Mouse (Mus musculus) bone marrow, adult 2 months (tissue): ENCODE data around the gene Fam219b.

ENCODE experiments used
- CTCF ChIP-seq: fragments of 200-500 bp; IDR thresholded peaks from 2 replicates; pipeline ENCODE4 v1.5.1; 2011; ENCODE audit warnings: low read length, control low read depth; ENCODE audit not compliant: control insufficient read depth, insufficient read depth
- POLR2A ChIP-seq: fragments of 200-500 bp; IDR thresholded peaks from 2 replicates; pipeline ENCODE4 v1.6.1; 2011; ENCODE audit warnings: low read depth, mild to moderate bottlenecking, control low read depth, low read length, borderline replicate concordance; ENCODE audit not compliant: control insufficient read depth

GRCm38 (mm10) chr9:57539550-57539949 is 2.2 kb downstream of the Fam219b start:
- TF ChIP-seq POLR2A, result no peak
- no peak for TF ChIP-seq CTCF
